Mouse (Mus musculus): Measurements from ENCODE around the gene Tsen54.
A peak's percentile ranks its signal among the peaks of the same experiment; 100 is the strongest.

Tsen54 gene

GRCm38 (mm10) chr11:115859143-115859945, 44.8 kb downstream of the Tsen54 start:
- peak; percentile 89 for DNase-seq (ENCODE audit: low read depth, low spot score)

DNA sequence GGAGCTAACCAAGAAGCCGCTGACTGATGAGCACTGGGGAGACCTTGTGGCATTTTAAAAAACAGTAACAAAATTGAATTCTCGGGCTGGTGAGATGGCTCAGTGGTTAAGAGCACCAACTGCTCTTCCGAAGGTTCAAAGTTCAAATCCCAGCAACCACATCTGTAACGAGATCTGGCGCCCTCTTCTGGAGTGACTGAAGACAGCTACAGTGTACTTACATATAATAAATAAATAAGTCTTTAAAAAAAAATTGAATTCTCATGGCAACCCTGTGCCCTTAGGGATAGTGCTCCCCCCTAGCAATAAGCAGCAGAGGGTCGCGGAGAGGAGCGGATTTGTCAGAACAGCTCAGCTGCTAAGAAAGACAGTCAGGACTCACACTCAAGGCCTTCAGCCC, 49.4 kb downstream of the Tsen54 start:
- DNase-seq (ENCODE audit: low read depth, low spot score) = no peak

GRCm38 (mm10) chr11:115869393-115869792, 54.9 kb downstream of the Tsen54 start:
- no peak for DNase-seq (ENCODE audit: low read depth, low spot score)

DNA sequence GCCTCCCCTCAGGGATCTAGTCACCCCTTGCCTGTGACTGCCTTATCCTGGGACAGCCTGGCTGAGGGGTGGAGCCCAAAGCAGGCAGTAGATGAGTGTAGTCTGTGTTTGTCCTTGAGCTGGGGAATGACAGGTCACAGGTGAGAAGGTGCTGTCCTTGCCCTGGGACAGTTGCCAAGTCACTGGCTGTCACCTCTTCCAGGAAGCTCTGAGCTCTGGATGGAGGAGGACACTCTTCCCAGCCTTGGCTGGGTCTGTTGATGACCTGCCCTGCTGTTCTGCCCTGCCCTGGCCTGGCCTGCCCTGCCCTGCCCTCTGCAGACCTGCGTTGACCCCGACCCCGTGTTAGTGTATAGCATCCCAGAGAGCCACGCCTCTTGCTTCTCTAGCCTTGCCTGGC, 57.9 kb downstream of the Tsen54 start:
- no peak for DNase-seq (ENCODE audit: low read depth, low spot score)

All from forelimb bud, embryonic 11.5 days (tissue).